Mouse (Mus musculus) thymus, postnatal 0 days (tissue): ENCODE measurements around the gene Mpc2. TPM values are rescaled to one million over a fixed set of nuclear protein-coding genes. Genes with fewer than 3 reads are reported as not detected.

ENCODE experiments used
- DNase-seq: peaks from one replicate; pipeline ENCODE4 v3.0.0-alpha.2; 2015; ENCODE audit warnings: low spot score
- polyA plus RNA-seq: library from polyadenylated mRNA; unstranded; fragments of >200 nt; fragmentation: Nextera tagmentation; extraction: Ambion mirVana; gene quantifications from 2 replicates; pipeline ENCODE4 v1.2.1, GENCODE M21; 2015

The Mpc2 gene
- polyA plus RNA-seq, 1 experiment from 2014 or later, result 219 TPM

DNA sequence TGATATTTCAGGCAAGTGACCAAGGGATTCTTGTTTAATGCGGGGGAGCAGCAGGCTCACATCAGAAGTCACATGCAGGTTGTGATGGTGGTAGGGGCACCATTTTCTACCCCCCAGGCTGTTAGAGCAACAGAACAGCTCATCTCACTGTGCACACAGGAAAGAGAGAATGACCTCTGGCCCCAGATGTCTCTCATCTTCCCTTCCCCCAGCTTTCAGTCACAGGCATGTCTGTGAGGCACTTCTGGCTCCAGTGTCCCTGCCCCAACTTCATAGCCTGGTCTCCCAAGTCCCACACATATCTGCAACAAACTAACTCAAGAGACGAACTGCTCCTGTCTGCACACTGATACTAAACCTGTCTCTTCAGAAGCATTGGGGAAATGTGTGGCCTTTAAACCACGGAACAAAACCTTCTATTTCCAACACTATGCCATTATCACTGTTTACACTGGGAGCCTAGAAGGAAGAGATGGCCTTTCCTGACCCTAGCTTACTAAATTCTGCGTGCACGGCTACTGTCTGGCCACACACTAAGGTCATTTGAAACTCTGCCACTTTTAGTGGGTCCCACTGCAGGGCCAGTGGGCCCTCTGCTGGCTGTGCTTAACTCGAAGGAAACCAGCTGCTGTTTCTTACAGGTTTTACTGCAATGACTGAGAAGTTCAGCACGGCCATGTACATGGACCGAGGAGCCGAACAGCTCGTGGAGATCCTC is 43.0 kb downstream of the Mpc2 start:
- no peak for DNase-seq

DNA sequence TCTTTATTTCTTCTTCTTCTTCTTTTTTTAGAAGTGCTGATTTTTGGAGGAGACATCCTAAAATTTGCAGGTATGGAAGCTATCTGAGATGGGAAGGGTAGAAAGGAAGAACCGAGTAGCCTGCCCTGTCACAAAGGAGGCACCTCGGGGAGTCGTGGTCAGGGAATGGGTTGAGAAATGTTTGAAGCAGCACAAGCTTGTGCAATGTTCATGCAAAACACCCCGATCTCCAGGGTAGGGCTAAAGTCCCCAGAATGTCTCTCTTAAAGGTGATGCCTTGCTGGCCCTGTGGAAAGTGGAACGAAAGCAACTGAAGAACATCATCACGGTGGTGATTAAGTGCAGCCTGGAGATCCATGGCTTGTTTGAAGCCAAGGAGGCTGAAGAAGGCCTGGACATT is 45.9 kb downstream of the Mpc2 start:
- no peak for DNase-seq

DNA sequence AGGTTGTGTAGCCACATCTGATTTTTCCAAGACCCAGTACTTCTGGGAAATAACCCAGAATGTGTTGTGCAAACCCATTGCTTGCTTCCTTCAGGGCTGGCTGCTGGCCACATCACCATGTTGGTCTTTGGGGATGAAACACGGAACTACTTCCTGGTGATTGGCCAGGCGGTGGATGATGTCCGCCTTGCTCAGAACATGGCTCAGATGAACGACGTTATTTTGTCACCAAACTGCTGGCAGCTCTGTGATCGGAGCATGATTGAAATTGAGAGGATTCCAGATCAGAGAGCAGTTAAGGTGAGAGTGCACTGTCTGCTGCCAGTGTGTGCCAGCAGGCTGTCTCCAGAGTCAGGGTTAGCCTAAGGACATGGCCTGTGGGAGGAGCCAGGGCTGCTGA is 49.7 kb downstream of the Mpc2 start:
- DNase-seq, result no peak

DNA sequence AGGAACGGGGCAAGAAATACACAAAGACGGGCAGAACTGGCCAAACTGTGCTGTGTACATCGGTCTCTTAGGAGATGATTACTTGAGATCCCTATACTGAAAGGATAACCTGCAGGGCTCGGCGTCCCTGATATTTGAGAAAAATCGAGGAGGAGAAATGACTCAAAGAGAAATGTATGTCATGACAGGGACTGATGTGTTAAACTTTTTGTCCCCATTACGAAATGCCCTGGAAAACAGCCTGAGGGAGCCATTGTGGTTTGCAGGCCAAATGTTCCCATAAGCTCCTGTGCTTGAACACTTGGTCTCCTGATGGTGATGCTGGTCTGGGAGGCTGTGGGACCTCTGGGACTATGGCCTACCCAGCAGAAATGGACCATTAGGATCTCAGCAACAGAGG is 60.3 kb downstream of the Mpc2 start:
- no peak for DNase-seq

Other genes starting within 250 kb of the Mpc2 start
- 104 and 113 TPM in 2 replicates for gene Tiprl, start 223.6 kb upstream of the Mpc2 start, polyA plus RNA-seq
- 0.21 and 0.29 TPM in 2 replicates for gene Gpr161, start 164.8 kb upstream of the Mpc2 start, polyA plus RNA-seq
- 9.8 and 11.8 TPM in 2 replicates for gene Dcaf6, start 162 bp upstream of the Mpc2 start, polyA plus RNA-seq
- gene Adcy10, start 24.5 kb downstream of the Mpc2 start, polyA plus RNA-seq, result not detected in 2 replicates
- gene Mpzl1, start 173.9 kb downstream of the Mpc2 start, polyA plus RNA-seq, result 17.4 and 17.8 TPM in 2 replicates
- gene Rcsd1, start 249.1 kb downstream of the Mpc2 start, polyA plus RNA-seq, result 221 and 236 TPM in 2 replicates